Mouse (Mus musculus): ENCODE data around the gene Lamc3.
A peak's percentile ranks its signal among the peaks of the same experiment; 100 is the strongest.

Lamc3 gene

GRCm38 (mm10) chr2:31974141-31974808 is 87.2 kb downstream of the Lamc3 start, which contains the start of gene Nup214:
TSS of gene Nup214 (plus strand) at chr2:31974436.
- peak; percentile 97 to 99 for DNase-seq (ENCODE audit: low spot score in 2 of 2)

DNA sequence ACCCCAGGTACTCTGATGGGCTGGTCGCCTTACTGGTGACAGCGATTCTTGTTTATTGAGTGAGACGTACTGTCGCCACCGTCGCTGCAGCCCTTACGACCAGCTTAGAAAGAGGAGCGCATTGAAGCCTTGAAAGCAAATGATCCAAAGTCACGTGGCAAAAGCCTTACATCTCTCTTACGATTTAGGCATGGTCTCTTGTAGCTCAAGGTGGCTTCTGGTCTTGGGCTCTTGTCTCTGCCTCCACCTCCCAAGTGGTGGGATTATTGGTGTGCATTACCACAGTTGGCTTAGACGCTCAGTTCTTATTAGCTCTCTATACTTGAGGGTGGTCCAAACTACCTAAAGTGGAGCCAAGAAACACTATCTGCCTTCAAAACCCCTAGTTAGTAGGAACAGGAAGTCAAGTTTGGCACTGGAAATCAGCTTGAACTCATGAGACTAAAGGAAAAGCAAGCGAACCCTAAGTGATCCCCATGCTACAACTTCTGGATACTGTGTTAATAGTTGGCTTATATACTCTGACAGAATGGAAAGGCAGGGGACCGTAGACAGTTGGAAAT is 87.8 kb downstream of the Lamc3 start:
- no peak for DNase-seq (ENCODE audit: low spot score in 2 of 2)

- no peak for DNase-seq (ENCODE audit: low spot score in 2 of 2)
Observed at GRCm38 (mm10) chr2:31987774-31988173, 100.7 kb downstream of the Lamc3 start.

- DNase-seq (ENCODE audit: low spot score in 2 of 2), result no peak
Observed at GRCm38 (mm10) chr2:31990961-31991360, 103.9 kb downstream of the Lamc3 start.

DNA sequence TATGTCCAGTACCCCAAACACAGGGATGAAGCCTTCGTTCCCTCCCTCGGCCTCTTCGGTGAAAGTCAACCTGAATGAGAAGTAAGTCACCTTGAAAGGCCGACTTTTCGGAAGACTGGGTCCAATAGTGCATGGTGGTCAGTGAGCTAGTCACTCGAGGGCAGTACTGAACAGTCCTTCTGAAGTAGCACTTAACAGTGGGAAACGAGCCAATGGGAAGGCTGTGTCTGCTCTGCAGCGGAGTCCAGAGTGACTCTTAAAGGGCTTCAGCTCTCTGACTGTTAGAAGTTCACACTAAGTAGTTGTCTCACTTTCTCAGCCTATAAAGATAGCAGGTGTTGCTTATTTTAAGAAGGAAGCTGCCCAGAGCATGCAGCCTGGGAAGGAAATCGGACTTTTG is 107.8 kb downstream of the Lamc3 start:
- no peak for DNase-seq (ENCODE audit: low spot score in 2 of 2)

GRCm38 (mm10) chr2:31996060-31996459 is 109.0 kb downstream of the Lamc3 start:
- peak; percentile 72 to 88 for DNase-seq (ENCODE audit: low spot score in 2 of 2)
